7 mouse cellular contexts compared by ENCODE assay signal in the genomic region with DNA sequence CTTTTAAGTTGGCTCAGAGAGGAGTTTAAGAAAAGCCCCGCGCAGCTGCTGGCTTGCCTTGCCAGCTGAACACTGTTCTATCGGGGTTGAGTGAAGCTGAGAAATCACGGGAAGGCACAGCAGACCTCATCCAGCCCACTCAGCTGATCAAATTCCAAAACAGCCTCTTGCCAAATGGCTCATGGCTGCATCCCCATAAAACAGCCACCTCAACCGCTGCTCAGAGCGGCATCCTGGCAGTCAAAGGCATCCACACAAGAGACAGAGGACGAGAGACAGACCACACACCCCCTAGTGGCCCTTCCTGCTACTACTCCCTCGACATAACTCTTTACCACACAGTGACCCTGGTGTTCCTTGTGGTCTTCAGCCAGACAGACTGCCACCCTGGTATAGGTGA. TPM values are rescaled to one million over a fixed set of nuclear protein-coding genes. Genes with fewer than 3 reads are reported as not detected.
DNase-seq lines count a peak whose midpoint lies in the region; ATAC-seq lines count a peak whose summit lies in the region.

No protein-coding gene starts in this region.

- H3K4me2 ChIP-seq in forebrain, embryonic 16.5 days (ENCODE audit: low read length), result no peak overlapping the region

- no peaks in the 10 kb centered on the region for H3K27me3 ChIP-seq in forebrain, embryonic 16.5 days (replicated peaks; ENCODE audit: control insufficient read depth, insufficient read depth, low read length)

- H3K4me3 ChIP-seq in forebrain, embryonic 16.5 days (replicated peaks; ENCODE audit: low read length), result no peak overlapping the region

- no peaks in the 10 kb centered on the region for H3K9me3 ChIP-seq in forebrain, embryonic 16.5 days (ENCODE audit: control insufficient read depth, low read length)

- no peaks in the 10 kb centered on the region for H3K36me3 ChIP-seq in forebrain, embryonic 16.5 days (ENCODE audit: control insufficient read depth, insufficient read depth)

- H3K9ac ChIP-seq in forebrain, embryonic 16.5 days (replicated peaks; ENCODE audit: low read depth, low read length), result no peak overlapping the region

- DNase-seq in kidney, adult 18-20 months, result peak; percentile 18
- no peak for DNase-seq in kidney, adult 11 months
- peak; percentile 64 for DNase-seq in R1 (ENCODE audit: low read depth, low spot score)
- DNase-seq in layer of hippocampus, postnatal 10 days (ENCODE audit: low spot score in 2 of 2), result peak; percentile 56 to 61
- peak; percentile 65 for DNase-seq in thymus, postnatal 4 days

- ATAC-seq in forebrain, embryonic 16.5 days, result 0 out of 2 replicates have a peak, but pooled peaks have one; percentile 23
- 0 out of 2 replicates have a peak, but pooled peaks have one; percentile 33 for ATAC-seq in megakaryocyte, adult 5-6 weeks (ENCODE audit: poor library complexity, severe bottlenecking)

- no peak overlapping the region for H3K27ac ChIP-seq in forebrain, embryonic 16.5 days (ENCODE audit: low read length)

- WGBS in forebrain, embryonic 16.5 days, result 30% methylated on average over 8 of the region's 8 CpGs

- H3K4me1 ChIP-seq in forebrain, embryonic 16.5 days (replicated peaks; ENCODE audit: control insufficient read depth, insufficient read depth, low read length), result no peaks in the 10 kb centered on the region

RNA-seq across cellular contexts. Expression of a gene that starts 30.6 kb away (rescaled TPM):
- 1.8 and 1.9 TPM in 2 replicates for polyA plus RNA-seq in forebrain, embryonic 16.5 days (2015; fragmentation: Nextera tagmentation; extraction: Ambion mirVana)
- total RNA-seq in layer of hippocampus, postnatal 10 days (2021), result 1 to 10 TPM; 3.6 to 5.1 TPM
- not detected in 2 replicates for total RNA-seq in megakaryocyte, adult 5-6 weeks (2015)
- not detected in 2 replicates for total RNA-seq in megakaryocyte, adult 5-6 weeks (2017)

Comparison
In these comparisons a context has a peak if more than half of its experiments do, and no peak if none do; other contexts are left out.
1. RNA of a gene that starts 30.6 kb away (total RNA-seq): 3.6 to 5.1 TPM in layer of hippocampus, postnatal 10 days; not detected in megakaryocyte, adult 5-6 weeks; every median in the first group is over 4 times any median in the second.